Mouse (Mus musculus) retina, postnatal 7 days (tissue): ENCODE measurements around the gene Crabp1.

Source experiments
- DNase-seq: peaks from one replicate; pipeline ENCODE4 v3.0.0-alpha.2; 2012; ENCODE audit warnings: low read depth, low spot score

Gene Crabp1

DNA sequence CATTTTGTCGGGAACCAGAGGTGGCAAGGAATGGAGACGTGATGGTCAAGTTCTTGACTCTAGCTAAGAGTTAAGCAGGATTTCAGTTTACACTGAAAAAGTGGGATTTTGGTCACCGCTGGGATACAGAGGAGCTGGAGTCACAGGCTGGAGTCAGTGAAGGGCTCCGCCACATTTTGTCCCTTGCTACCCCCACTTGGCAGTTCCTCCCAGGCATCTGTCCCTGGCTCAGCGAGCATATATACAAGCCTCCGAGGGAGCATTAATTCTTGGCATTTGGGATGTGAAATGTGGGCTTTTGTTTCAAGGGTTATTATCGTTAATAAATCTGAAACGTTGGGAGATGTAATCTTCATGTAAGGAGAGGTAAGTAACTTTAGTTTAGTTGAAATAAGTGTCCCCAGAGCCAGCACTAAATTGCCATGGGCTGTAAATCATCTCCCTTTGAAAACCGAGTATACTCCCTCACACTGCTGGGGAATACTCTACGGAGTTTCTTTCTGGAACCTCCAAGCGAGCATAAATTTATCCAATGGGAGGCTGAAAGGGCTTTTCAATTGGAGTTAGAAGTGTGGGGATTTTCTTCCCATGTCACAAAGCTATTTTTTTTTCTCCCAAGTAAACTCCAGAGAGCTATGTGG, 5.7 kb downstream of the Crabp1 start:
- DNase-seq, result no peak

GRCm38 (mm10) chr9:54776451-54776982, 12.0 kb downstream of the Crabp1 start:
- DNase-seq, result no peak

DNA sequence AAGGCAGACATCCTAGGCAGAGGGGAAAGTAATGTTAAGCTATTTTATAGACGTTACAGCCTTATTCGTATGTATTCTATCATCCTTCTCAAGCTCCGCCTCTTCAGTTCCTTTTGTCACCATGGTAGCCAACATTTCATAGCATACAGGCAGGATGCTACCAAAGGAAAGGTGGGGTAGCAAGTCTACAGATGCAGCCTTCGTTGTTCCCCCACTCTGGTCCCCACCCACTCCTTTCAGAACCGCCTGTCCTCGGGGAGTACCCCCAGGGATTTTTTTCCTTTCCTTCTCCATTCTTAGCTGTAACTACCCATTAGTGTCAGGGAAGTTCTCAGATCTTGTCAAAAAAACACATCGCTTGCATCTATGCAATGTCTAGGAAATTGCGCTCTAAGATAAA, 14.7 kb downstream of the Crabp1 start:
- DNase-seq, result no peak

GRCm38 (mm10) chr9:54782504-54782903, 18.0 kb downstream of the Crabp1 start:
- no peak for DNase-seq

DNA sequence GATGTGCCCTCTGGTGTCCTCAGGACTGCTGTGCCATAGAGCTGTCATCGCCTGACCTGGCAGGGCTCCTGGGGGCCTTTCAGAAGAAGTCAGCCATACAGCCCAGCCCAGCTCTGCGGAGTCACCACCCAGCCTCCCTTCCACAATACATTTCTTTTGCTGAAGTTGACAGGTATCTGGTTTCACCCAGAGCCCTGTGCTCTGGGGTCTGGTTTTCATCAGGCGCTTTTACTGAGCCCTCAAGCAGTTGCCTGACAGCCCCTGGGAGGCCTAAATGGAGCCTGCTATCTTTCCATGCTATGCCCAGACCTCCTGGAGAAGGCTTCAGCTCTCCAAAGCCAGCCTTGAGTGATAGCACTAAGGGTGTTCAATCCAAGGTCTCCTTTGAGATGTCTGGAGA, 19.5 kb downstream of the Crabp1 start:
- DNase-seq, result no peak

DNA sequence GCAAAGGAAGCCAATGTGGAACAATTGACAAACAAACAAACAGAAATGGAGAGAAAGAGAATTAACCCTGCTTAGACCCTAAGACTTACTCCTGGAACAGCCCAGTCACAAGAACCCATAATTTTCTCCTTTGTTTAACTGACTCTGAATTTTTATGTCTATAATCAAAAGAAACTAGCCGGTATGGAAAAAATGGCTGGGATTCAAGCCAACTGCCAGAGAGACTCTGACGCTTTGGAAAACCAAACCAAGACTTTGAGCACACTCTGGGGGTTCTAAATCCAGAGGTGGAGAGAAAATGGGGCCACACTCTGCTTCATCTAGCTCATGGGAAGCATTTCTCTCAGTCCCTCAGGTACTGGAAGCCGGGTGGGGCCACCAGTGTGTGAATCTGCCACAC, 20.7 kb downstream of the Crabp1 start:
- no peak for DNase-seq

GRCm38 (mm10) chr9:54786083-54786482, 21.5 kb downstream of the Crabp1 start:
- DNase-seq, result no peak

GRCm38 (mm10) chr9:54787760-54788159, 23.2 kb downstream of the Crabp1 start:
- no peak for DNase-seq

DNA sequence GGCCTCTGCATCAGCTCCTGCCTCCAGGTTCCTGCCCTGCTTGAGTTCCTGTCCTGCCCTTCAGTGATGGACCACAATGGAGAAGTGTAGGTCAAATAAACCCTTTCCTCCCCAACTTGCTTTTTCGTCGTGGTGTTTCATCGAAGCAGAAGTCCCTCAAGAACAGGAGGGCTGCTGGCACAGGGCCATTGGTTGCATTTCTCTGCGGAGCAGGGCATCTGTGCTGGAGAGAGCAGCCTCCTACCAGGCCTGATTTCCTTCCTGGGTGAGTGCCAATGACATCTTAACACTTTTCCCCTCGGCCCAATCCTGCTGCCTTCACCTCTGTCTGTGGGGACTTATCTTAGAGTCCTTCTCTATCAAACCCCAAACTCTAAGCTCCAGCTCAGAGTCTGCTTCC, 25.7 kb downstream of the Crabp1 start:
- no peak for DNase-seq

DNA sequence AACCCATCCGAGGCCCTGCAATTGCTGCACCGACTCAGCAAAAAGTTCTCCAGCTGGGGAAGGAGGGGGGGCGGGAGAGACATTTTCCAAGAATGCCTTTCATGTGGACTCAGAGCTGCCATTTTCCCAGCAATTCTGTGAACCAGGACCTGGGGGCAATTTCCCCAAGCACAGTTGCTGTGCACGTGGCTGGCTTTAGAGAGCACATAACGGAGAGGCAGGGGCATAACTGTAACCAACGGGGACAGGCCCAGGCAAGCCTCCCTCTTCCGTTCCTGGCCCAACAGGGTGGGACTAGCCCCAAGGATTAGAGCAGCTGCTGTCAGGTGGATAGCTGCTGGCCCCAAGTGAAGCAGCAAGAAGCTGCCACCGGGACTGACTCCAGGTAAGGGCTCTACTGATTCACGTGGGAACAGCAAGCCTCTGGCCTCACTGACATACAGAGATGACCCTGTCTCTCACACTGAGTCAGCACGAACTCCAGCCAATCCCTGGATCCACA, 37.0 kb downstream of the Crabp1 start:
- no peak for DNase-seq

- no peak for DNase-seq
These were observed 38.5 kb downstream of the Crabp1 start for GRCm38 (mm10) chr9:54802749-54803679.

DNA sequence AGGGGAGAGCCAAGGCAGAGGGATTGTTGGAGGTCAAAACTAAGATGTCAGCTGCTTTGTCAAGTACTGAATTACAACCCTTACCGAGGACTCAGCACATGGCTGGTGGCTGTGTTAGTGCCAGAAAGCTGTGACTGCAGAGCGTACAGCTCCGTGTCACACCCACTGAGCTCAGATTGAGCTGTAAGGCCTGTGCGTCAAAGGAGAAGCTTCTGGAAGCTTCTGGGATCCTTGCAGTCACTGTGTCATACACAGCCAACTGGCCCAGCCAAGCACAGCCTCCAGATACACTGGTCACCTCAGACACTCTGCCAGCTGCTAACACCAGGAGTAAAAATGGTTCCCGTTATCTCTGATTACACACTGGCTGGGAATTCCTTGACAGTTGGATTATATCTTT, 39.8 kb downstream of the Crabp1 start:
- DNase-seq, result no peak

DNA sequence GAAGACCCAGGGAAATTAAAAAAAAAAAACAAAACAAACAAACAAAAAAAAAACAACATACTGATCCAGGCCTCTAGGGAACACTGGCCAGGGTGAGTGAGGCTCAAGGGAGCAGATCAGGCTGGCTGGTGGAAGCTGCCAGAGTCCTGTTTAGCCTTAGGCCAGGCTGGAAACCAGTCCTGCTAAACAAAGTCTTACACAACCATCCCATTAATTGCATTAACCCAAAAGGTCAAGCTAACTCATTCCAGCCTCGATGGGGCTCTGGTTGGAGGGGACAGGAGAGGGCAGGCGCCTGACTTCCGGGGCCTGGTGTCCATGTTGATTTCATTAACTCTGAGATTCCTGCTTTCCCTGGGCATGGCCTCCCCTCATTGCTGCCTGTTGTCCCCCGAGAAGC, 43.2 kb downstream of the Crabp1 start:
- DNase-seq, result no peak

GRCm38 (mm10) chr9:54809953-54810352, 45.4 kb downstream of the Crabp1 start:
- DNase-seq, result no peak

DNA sequence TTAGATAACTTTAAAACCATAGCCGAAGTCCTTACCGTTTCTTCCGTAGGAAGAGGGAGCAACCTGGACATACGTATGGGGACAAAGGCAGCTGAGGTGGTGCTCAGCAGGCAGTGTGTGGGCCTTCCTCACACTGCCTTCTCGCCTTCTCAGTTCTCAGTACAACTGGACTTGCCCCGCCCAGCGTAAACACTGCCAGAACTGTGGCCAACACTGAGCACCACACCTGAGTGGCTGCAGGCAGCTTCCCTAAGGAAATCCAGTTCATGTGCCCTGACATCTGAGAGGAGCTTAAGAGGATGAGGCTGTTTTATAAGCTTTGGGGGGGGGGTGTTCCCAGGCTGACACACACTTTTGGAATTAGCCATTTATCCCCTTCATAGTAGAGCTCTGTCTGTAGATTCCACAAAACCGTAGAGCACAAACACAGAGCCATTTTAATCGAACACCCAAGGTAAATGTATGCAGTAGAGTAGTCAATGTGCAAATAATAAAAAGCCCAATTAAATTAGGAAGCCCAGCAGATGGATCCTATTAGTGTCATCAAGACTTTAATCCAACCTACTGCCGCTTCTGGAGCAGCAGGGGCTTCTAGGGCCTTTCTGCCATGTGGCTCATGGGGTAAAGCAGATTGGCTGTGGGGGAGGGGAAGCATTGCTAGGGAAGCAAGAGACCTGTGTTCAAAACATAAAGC, 52.1 kb downstream of the Crabp1 start:
- DNase-seq, result peak; percentile 53

- peak; percentile 69 for DNase-seq
These were observed 57.0 kb downstream of the Crabp1 start for GRCm38 (mm10) chr9:54821442-54822100.
